Mouse (Mus musculus): ENCODE data around the gene Metap2. TPM values are rescaled to one million over a fixed set of nuclear protein-coding genes. Genes with fewer than 3 reads are reported as not detected.

The Metap2 gene
- total and polyA plus RNA-seq, 2 experiments from 2014 or later, result 50.6 to 168 TPM

- H3K4me3 ChIP-seq (ENCODE audit: low read depth, low read length), result no peak overlapping the region
- WGBS, result 87% methylated on average over 5 of the region's 5 CpGs
- no peak for ATAC-seq (ENCODE audit: low FRiP score)
- H3K4me2 ChIP-seq (ENCODE audit: low read depth, low read length, poor library complexity, severe bottlenecking), result no peak overlapping the region
- no peak overlapping the region for H3K27ac ChIP-seq (ENCODE audit: low read depth, low read length)
- no peaks in the 10 kb centered on the region; the same call in 1 of the 2 replicates for H3K27me3 ChIP-seq (ENCODE audit: insufficient read depth, low read length)
- no peaks in the 10 kb centered on the region for H3K9me3 ChIP-seq (ENCODE audit: low read length)
- no peaks in the 10 kb centered on the region for H3K4me1 ChIP-seq (ENCODE audit: insufficient read depth, low read length)
- no peak overlapping the region for H3K9ac ChIP-seq (replicated peaks; ENCODE audit: low read length, poor library complexity, severe bottlenecking)
- H3K36me3 ChIP-seq (ENCODE audit: insufficient read depth, low read length), result no peaks in the 10 kb centered on the region
- no peak for DNase-seq (ENCODE audit: low spot score)
- TF ChIP-seq CTCF (IDR thresholded peaks at IDR 0.05), result no peak
Measured at GRCm38 (mm10) chr10:93909811-93910446, 13.0 kb upstream of the Metap2 start.

GRCm38 (mm10) chr10:93909015-93909414 is 12.1 kb upstream of the Metap2 start:
- H3K4me3 ChIP-seq (ENCODE audit: low read depth, low read length), result no peak overlapping the region
- H3K27ac ChIP-seq (ENCODE audit: low read depth, low read length), result no peak overlapping the region
- DNase-seq (ENCODE audit: low spot score), result no peak
- no peak overlapping the region for H3K9ac ChIP-seq (replicated peaks; ENCODE audit: low read length, poor library complexity, severe bottlenecking)
- TF ChIP-seq CTCF (IDR thresholded peaks at IDR 0.05), result no peak
- 96% methylated on average over 1 of the region's 1 CpGs for WGBS
- ATAC-seq (ENCODE audit: low FRiP score), result no peak
- no peaks in the 10 kb centered on the region for H3K36me3 ChIP-seq (ENCODE audit: insufficient read depth, low read length)
- H3K27me3 ChIP-seq (ENCODE audit: insufficient read depth, low read length), result no peaks in the 10 kb centered on the region; the same call in 1 of the 2 replicates
- no peaks in the 10 kb centered on the region for H3K9me3 ChIP-seq (ENCODE audit: low read length)
- no peaks in the 10 kb centered on the region for H3K4me1 ChIP-seq (ENCODE audit: insufficient read depth, low read length)
- H3K4me2 ChIP-seq (ENCODE audit: low read depth, low read length, poor library complexity, severe bottlenecking), result no peak overlapping the region

GRCm38 (mm10) chr10:93908540-93908939 is 11.6 kb upstream of the Metap2 start:
- no peaks in the 10 kb centered on the region for H3K9me3 ChIP-seq (ENCODE audit: low read length)
- H3K4me2 ChIP-seq (ENCODE audit: low read depth, low read length, poor library complexity, severe bottlenecking), result no peak overlapping the region
- no peak overlapping the region for H3K9ac ChIP-seq (replicated peaks; ENCODE audit: low read length, poor library complexity, severe bottlenecking)
- H3K27ac ChIP-seq (ENCODE audit: low read depth, low read length), result no peak overlapping the region
- H3K4me1 ChIP-seq (ENCODE audit: insufficient read depth, low read length), result no peaks in the 10 kb centered on the region
- ATAC-seq (ENCODE audit: low FRiP score) (no peak), DNase-seq (ENCODE audit: low spot score) (no peak)
- no peaks in the 10 kb centered on the region for H3K36me3 ChIP-seq (ENCODE audit: insufficient read depth, low read length)
- no peak overlapping the region for H3K4me3 ChIP-seq (ENCODE audit: low read depth, low read length)
- no peak for TF ChIP-seq CTCF (IDR thresholded peaks at IDR 0.05)
- WGBS, result 96% methylated on average over 7 of the region's 7 CpGs
- no peaks in the 10 kb centered on the region; the same call in 1 of the 2 replicates for H3K27me3 ChIP-seq (ENCODE audit: insufficient read depth, low read length)

GRCm38 (mm10) chr10:93907376-93907775 is 10.5 kb upstream of the Metap2 start:
- no peaks in the 10 kb centered on the region; the same call in 1 of the 2 replicates for H3K27me3 ChIP-seq (ENCODE audit: insufficient read depth, low read length)
- no peaks in the 10 kb centered on the region for H3K9me3 ChIP-seq (ENCODE audit: low read length)
- H3K36me3 ChIP-seq (ENCODE audit: insufficient read depth, low read length), result no peaks in the 10 kb centered on the region
- no peak overlapping the region for H3K27ac ChIP-seq (ENCODE audit: low read depth, low read length)
- ATAC-seq (ENCODE audit: low FRiP score) (no peak), DNase-seq (ENCODE audit: low spot score) (no peak)
- no peak for TF ChIP-seq CTCF (IDR thresholded peaks at IDR 0.05)
- no peaks in the 10 kb centered on the region for H3K4me1 ChIP-seq (ENCODE audit: insufficient read depth, low read length)
- no peak overlapping the region for H3K4me2 ChIP-seq (ENCODE audit: low read depth, low read length, poor library complexity, severe bottlenecking)
- WGBS, result 73% methylated on average over 10 of the region's 10 CpGs
- H3K9ac ChIP-seq (replicated peaks; ENCODE audit: low read length, poor library complexity, severe bottlenecking), result no peak overlapping the region
- no peak overlapping the region for H3K4me3 ChIP-seq (ENCODE audit: low read depth, low read length)

- Histone ChIP-seq H3K27me3 (ENCODE audit: insufficient read depth, low read length) (no peaks in the 10 kb centered on the region), H3K9ac (replicated peaks; ENCODE audit: low read length, poor library complexity, severe bottlenecking) (no peak overlapping the region), H3K4me2 (ENCODE audit: low read depth, low read length, poor library complexity, severe bottlenecking) (no peak overlapping the region), H3K4me1 (ENCODE audit: insufficient read depth, low read length) (no peaks in the 10 kb centered on the region), H3K9me3 (ENCODE audit: low read length) (no peaks in the 10 kb centered on the region), H3K27ac (ENCODE audit: low read depth, low read length) (no peak overlapping the region), H3K36me3 (ENCODE audit: insufficient read depth, low read length) (no peaks in the 10 kb centered on the region), H3K4me3 (ENCODE audit: low read depth, low read length) (no peak overlapping the region)
- DNase-seq (ENCODE audit: low spot score) (no peak), ATAC-seq (ENCODE audit: low FRiP score) (no peak)
- TF ChIP-seq CTCF (IDR thresholded peaks at IDR 0.05), result no peak
- whole genome bisulfite sequencing, result 88% methylated on average over 11 of the region's 11 CpGs
Measured at GRCm38 (mm10) chr10:93899907-93900306, 3.0 kb upstream of the Metap2 start.

GRCm38 (mm10) chr10:93899303-93899702 is 2.4 kb upstream of the Metap2 start:
- ATAC-seq (ENCODE audit: low FRiP score) (no peak), DNase-seq (ENCODE audit: low spot score) (no peak)
- no peak for TF ChIP-seq CTCF (IDR thresholded peaks at IDR 0.05)
- no peak overlapping the region for H3K4me3 ChIP-seq (ENCODE audit: low read depth, low read length)
- H3K36me3 ChIP-seq (ENCODE audit: insufficient read depth, low read length), result no peaks in the 10 kb centered on the region
- H3K4me2 ChIP-seq (ENCODE audit: low read depth, low read length, poor library complexity, severe bottlenecking), result no peak overlapping the region
- H3K27me3 ChIP-seq (ENCODE audit: insufficient read depth, low read length), result no peaks in the 10 kb centered on the region
- H3K9ac ChIP-seq (replicated peaks; ENCODE audit: low read length, poor library complexity, severe bottlenecking), result no peak overlapping the region
- H3K9me3 ChIP-seq (ENCODE audit: low read length), result no peaks in the 10 kb centered on the region
- H3K4me1 ChIP-seq (ENCODE audit: insufficient read depth, low read length), result no peaks in the 10 kb centered on the region
- 71% methylated on average over 2 of the region's 2 CpGs for WGBS
- H3K27ac ChIP-seq (ENCODE audit: low read depth, low read length), result no peak overlapping the region
